Mouse (Mus musculus) hindbrain, embryonic 11.5 days (tissue): ENCODE measurements at regions not wholly inside any gene's neighbourhood (a gene's known extent, or its start where the extent isn't known, plus 50 kb on each side); places are given as distances from the start of the nearest gene placed in this dataset.

Experiments
- ATAC-seq: fragments of 200-750 bp; cut with Nextera tagmentation; 2 replicates; pipeline ENCODE4 v1.8.0; 2017; ENCODE audit warnings: mild to moderate bottlenecking, moderate TSS enrichment, moderate library complexity; ENCODE audit not compliant: low FRiP score
- DNase-seq: peaks from one replicate; pipeline ENCODE4 v3.0.0-alpha.2; 2015; ENCODE audit warnings: low spot score
- H3K27ac ChIP-seq: fragments of 300-500 bp; sonication (generic); 2 replicates; pipeline ENCODE4 v1.5.1; 2014; ENCODE audit warnings: mild to moderate bottlenecking, low read depth, low read length
- H3K27me3 ChIP-seq: fragments of 300-500 bp; sonication (generic); 2 replicates; pipeline ENCODE4 v1.6.1; 2014; ENCODE audit warnings: mild to moderate bottlenecking, low read length, moderate library complexity, mixed read lengths; ENCODE audit not compliant: control insufficient read depth, insufficient read depth
- H3K36me3 ChIP-seq: fragments of 300-500 bp; sonication (generic); 2 replicates; pipeline ENCODE4 v1.6.1; 2014; ENCODE audit warnings: mild to moderate bottlenecking, low read length, moderate library complexity, mixed read lengths; ENCODE audit not compliant: control insufficient read depth, insufficient read depth
- H3K4me1 ChIP-seq: fragments of 300-500 bp; sonication (generic); replicated peaks from 2 replicates; pipeline ENCODE4 v1.6.1; 2014; ENCODE audit warnings: low read length, mixed read lengths; ENCODE audit not compliant: control insufficient read depth, insufficient read depth
- H3K4me2 ChIP-seq: fragments of 300-500 bp; sonication (generic); replicated peaks from 2 replicates; pipeline ENCODE4 v1.6.1; 2014; ENCODE audit warnings: mild to moderate bottlenecking, low read depth, low read length
- H3K4me3 ChIP-seq: fragments of 300-500 bp; sonication (generic); 2 replicates; pipeline ENCODE4 v1.5.1; 2014; ENCODE audit warnings: low read depth, low read length
- H3K9ac ChIP-seq: fragments of 300-500 bp; sonication (generic); 2 replicates; pipeline ENCODE4 v1.6.1; 2014; ENCODE audit warnings: low read depth, low read length
- H3K9me3 ChIP-seq: fragments of 300-500 bp; sonication (generic); 2 replicates; pipeline ENCODE4 v1.6.1; 2016; ENCODE audit warnings: low read length; ENCODE audit not compliant: control insufficient read depth
- WGBS: fragments of 180-500 bp; shearing (Covaris S2); extraction: QIAGEN DNeasy Blood & Tissue Kit; methylation state at CpG from one replicate; pipeline ENCODE4 v1.1.7; 2014; 5-methylcytosine and 5-hydroxymethylcytosine counted together

- Histone ChIP-seq H3K9me3 (no peaks in the 10 kb centered on the region), H3K27ac (no peak overlapping the region), H3K9ac (no peak overlapping the region), H3K4me3 (no peak overlapping the region), H3K4me1 (no peaks in the 10 kb centered on the region), H3K4me2 (no peak overlapping the region), H3K27me3 (no peaks in the 10 kb centered on the region), H3K36me3 (no peaks in the 10 kb centered on the region)
- WGBS = 88% methylated on average over 6 of the region's 6 CpGs
- DNase-seq (no peak), ATAC-seq (no peak)
These were observed 335.8 kb upstream of the Dach1 start for GRCm38 (mm10) chr14:98505321-98505720.

- ATAC-seq (no peak), DNase-seq (no peak)
- Histone ChIP-seq H3K4me2 (no peak overlapping the region), H3K27me3 (no peaks in the 10 kb centered on the region), H3K4me3 (no peak overlapping the region), H3K9me3 (no peaks in the 10 kb centered on the region), H3K27ac (no peak overlapping the region), H3K9ac (no peak overlapping the region), H3K4me1 (no peaks in the 10 kb centered on the region), H3K36me3 (no peaks in the 10 kb centered on the region)
- WGBS = 86% methylated on average over 8 of the region's 8 CpGs
These were observed 307.9 kb upstream of the Dach1 start for GRCm38 (mm10) chr14:98477416-98477815.

- Histone ChIP-seq H3K27me3 (no peaks in the 10 kb centered on the region), H3K9me3 (no peaks in the 10 kb centered on the region), H3K4me3 (no peak overlapping the region), H3K36me3 (no peaks in the 10 kb centered on the region), H3K4me2 (no peak overlapping the region), H3K9ac (no peak overlapping the region), H3K27ac (no peak overlapping the region), H3K4me1 (no peaks in the 10 kb centered on the region)
- DNase-seq (no peak), ATAC-seq (no peak)
- 77% methylated on average over 5 of the region's 5 CpGs for WGBS
These were observed 302.4 kb upstream of the Dach1 start for GRCm38 (mm10) chr14:98471803-98472509.

GRCm38 (mm10) chr14:98454461-98454860, 284.9 kb upstream of the Dach1 start:
- 76% methylated on average over 1 of the region's 1 CpGs for WGBS
- H3K9me3 ChIP-seq = no peaks in the 10 kb centered on the region
- DNase-seq = no peak
- H3K27ac ChIP-seq = no peak overlapping the region
- no peak overlapping the region for H3K4me2 ChIP-seq
- ATAC-seq = no peak
- no peak overlapping the region for H3K4me3 ChIP-seq
- no peak overlapping the region for H3K9ac ChIP-seq
- H3K27me3 ChIP-seq = no peaks in the 10 kb centered on the region
- H3K36me3 ChIP-seq = no peaks in the 10 kb centered on the region
- H3K4me1 ChIP-seq = no peaks in the 10 kb centered on the region

GRCm38 (mm10) chr14:98452191-98452590, 282.6 kb upstream of the Dach1 start:
- 81% methylated on average over 6 of the region's 6 CpGs for WGBS
- H3K27ac ChIP-seq = no peak overlapping the region
- H3K4me3 ChIP-seq = no peak overlapping the region
- ATAC-seq = no peak
- H3K9me3 ChIP-seq = no peaks in the 10 kb centered on the region
- H3K27me3 ChIP-seq = no peaks in the 10 kb centered on the region
- H3K9ac ChIP-seq = no peak overlapping the region
- H3K4me1 ChIP-seq = no peaks in the 10 kb centered on the region
- H3K36me3 ChIP-seq = no peaks in the 10 kb centered on the region
- no peak for DNase-seq
- no peak overlapping the region for H3K4me2 ChIP-seq

- Histone ChIP-seq H3K9ac (no peak overlapping the region), H3K4me2 (no peak overlapping the region), H3K36me3 (no peaks in the 10 kb centered on the region), H3K27ac (no peak overlapping the region), H3K4me1 (no peaks in the 10 kb centered on the region), H3K27me3 (no peaks in the 10 kb centered on the region), H3K9me3 (no peaks in the 10 kb centered on the region), H3K4me3 (no peak overlapping the region)
- 80% methylated on average over 5 of the region's 5 CpGs for WGBS
- ATAC-seq (no peak), DNase-seq (no peak)
These were observed 280.0 kb upstream of the Dach1 start for GRCm38 (mm10) chr14:98449568-98449967.

GRCm38 (mm10) chr14:98442411-98442810, 272.8 kb upstream of the Dach1 start:
- H3K4me3 ChIP-seq = no peak overlapping the region
- no peak overlapping the region for H3K4me2 ChIP-seq
- ATAC-seq = no peak
- 86% methylated on average over 3 of the region's 3 CpGs for WGBS
- no peaks in the 10 kb centered on the region for H3K36me3 ChIP-seq
- no peak overlapping the region for H3K27ac ChIP-seq
- H3K27me3 ChIP-seq = no peaks in the 10 kb centered on the region
- H3K4me1 ChIP-seq = no peaks in the 10 kb centered on the region
- no peak overlapping the region for H3K9ac ChIP-seq
- no peaks in the 10 kb centered on the region for H3K9me3 ChIP-seq
- DNase-seq = no peak

- Histone ChIP-seq H3K27me3 (no peaks in the 10 kb centered on the region), H3K4me2 (no peak overlapping the region), H3K4me1 (no peaks in the 10 kb centered on the region), H3K9ac (no peak overlapping the region), H3K4me3 (no peak overlapping the region), H3K27ac (no peak overlapping the region), H3K36me3 (no peaks in the 10 kb centered on the region), H3K9me3 (no peaks in the 10 kb centered on the region)
- WGBS = 78% methylated on average over 2 of the region's 2 CpGs
- DNase-seq = no peak
- ATAC-seq = no peak
These were observed 272.4 kb upstream of the Dach1 start for GRCm38 (mm10) chr14:98441954-98442353.

GRCm38 (mm10) chr14:98431959-98432358, 262.4 kb upstream of the Dach1 start:
- Histone ChIP-seq H3K27ac (no peak overlapping the region), H3K4me3 (no peak overlapping the region), H3K9ac (no peak overlapping the region), H3K4me1 (no peaks in the 10 kb centered on the region), H3K4me2 (no peak overlapping the region), H3K36me3 (no peaks in the 10 kb centered on the region), H3K9me3 (no peaks in the 10 kb centered on the region), H3K27me3 (no peaks in the 10 kb centered on the region)
- ATAC-seq (no peak), DNase-seq (peak; percentile 27)
- WGBS = 55% methylated on average over 11 of the region's 11 CpGs
